Mouse (Mus musculus) MEL (cell line): ENCODE measurements around the gene Tmem274.

Source experiments
- BHLHE40 ChIP-seq: IDR thresholded peaks from 2 replicates; pipeline ENCODE4 v1.6.1; 2012; ENCODE audit warnings: low read depth, mild to moderate bottlenecking, inconsistent platforms, low read length, improper control_type of control experiment, borderline replicate concordance
- CTCF ChIP-seq, 3 experiments: IDR thresholded peaks in 2 of 3; conservative IDR thresholded peaks in 1 of 3; 2 replicates each; pipeline ENCODE4 v1.5.1; 2011 to 2012; ENCODE audit warnings: low read length in 3 of 3, low read depth in 2 of 3, mild to moderate bottlenecking in 2 of 3, improper control_type of control experiment in 1 of 3, inconsistent platforms in 1 of 3, mixed read lengths in 1 of 3, moderate library complexity in 1 of 3; ENCODE audit not compliant: control insufficient read depth in 1 of 3, insufficient read depth in 1 of 3, poor library complexity in 1 of 3, severe bottlenecking in 1 of 3
- POLR2A ChIP-seq, 2 experiments: IDR thresholded peaks; 2 replicates each; pipeline ENCODE4 v1.6.1; 2011 to 2012; ENCODE audit warnings: low read length in 2 of 2, mild to moderate bottlenecking in 2 of 2, control low read depth in 1 of 2, improper control_type of control experiment in 1 of 2, low read depth in 1 of 2, moderate library complexity in 1 of 2; ENCODE audit not compliant: control insufficient read depth in 1 of 2, insufficient read depth in 1 of 2, poor library complexity in 1 of 2

DNA sequence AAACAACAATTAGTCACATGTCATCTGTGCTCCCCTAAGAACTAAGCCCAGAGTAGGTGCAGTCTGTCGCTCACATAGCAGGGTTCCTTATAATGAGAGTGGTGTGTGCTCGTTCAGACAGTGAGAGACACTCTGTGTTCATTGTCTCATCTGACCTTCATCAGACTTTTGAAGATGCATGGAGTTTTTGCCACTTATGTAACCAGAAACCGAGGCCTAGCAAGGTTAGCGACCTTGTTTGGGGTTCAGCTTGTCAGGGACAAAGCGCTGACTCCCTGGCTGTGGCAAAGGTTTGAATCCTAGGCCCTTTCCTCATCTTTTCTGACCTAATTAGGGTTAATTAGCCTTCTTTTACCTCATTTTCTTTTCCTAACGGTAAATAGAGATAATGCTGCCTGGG lies 46.8 kb downstream of the Tmem274 start:
- TF ChIP-seq POLR2A (IDR thresholded peaks at IDR 0.05; ENCODE audit: control insufficient read depth in 1 of 2, insufficient read depth in 1 of 2, low read depth in 1 of 2, low read length in 2 of 2, poor library complexity in 1 of 2) (no peak), CTCF (IDR thresholded peaks at IDR 0.05 in 2 of 3, conservative IDR thresholded peaks at IDR 0.05 in 1 of 3; ENCODE audit: control insufficient read depth in 1 of 3, insufficient read depth in 1 of 3, low read depth in 2 of 3, low read length in 3 of 3, poor library complexity in 1 of 3, severe bottlenecking in 1 of 3) (no peak), BHLHE40 (no peak)
